Mouse (Mus musculus) right cerebral cortex, postnatal 25 days (tissue): ENCODE measurements around the gene Gm4969.
"Not testable (repeated sequence)": the region's sequence is repeated elsewhere in the genome, so short reads cannot be mapped to it uniquely, and the experiment has no call there.

Experiments used
- DNase-seq: peaks from one replicate; pipeline ENCODE4 v3.0.0; 2022

Gene Gm4969

GRCm38 (mm10) chr7:19118028-19118771 lies at the start of gene Gm4969:
TSS of gene Gm4969 (minus strand) at chr7:19118368.
- peak; percentile 60 for DNase-seq

- DNase-seq: no peak
These were observed 48.8 kb upstream of the Gm4969 start for GRCm38 (mm10) chr7:19166990-19167389.

GRCm38 (mm10) chr7:19165656-19166423 lies 47.7 kb upstream of the Gm4969 start, which contains the start of gene Gipr:
TSS of gene Gipr (minus strand) at chr7:19166127.
- DNase-seq: no peak

- no peak for DNase-seq
These were observed 46.8 kb upstream of the Gm4969 start for GRCm38 (mm10) chr7:19164978-19165377.

GRCm38 (mm10) chr7:19164189-19164588 lies 46.0 kb upstream of the Gm4969 start:
- no peak for DNase-seq

GRCm38 (mm10) chr7:19163752-19164151 lies 45.6 kb upstream of the Gm4969 start:
- no peak for DNase-seq

GRCm38 (mm10) chr7:19162928-19163327 lies 44.8 kb upstream of the Gm4969 start:
- DNase-seq: no peak

- no peak for DNase-seq
These were observed 41.9 kb upstream of the Gm4969 start for GRCm38 (mm10) chr7:19160115-19160514.

GRCm38 (mm10) chr7:19159411-19159810 lies 41.2 kb upstream of the Gm4969 start:
- DNase-seq: no peak

- DNase-seq: no peak
These were observed 40.4 kb upstream of the Gm4969 start for GRCm38 (mm10) chr7:19158601-19159000.

GRCm38 (mm10) chr7:19157160-19157800 lies 39.1 kb upstream of the Gm4969 start:
- peak; percentile 90 for DNase-seq

- DNase-seq: no peak
These were observed 37.8 kb upstream of the Gm4969 start for GRCm38 (mm10) chr7:19155825-19156475.

GRCm38 (mm10) chr7:19154796-19155195 lies 36.6 kb upstream of the Gm4969 start:
- no peak for DNase-seq

- DNase-seq: not testable (repeated sequence)
These were observed 33.0 kb upstream of the Gm4969 start for GRCm38 (mm10) chr7:19151121-19151520.

- peak; percentile 93 for DNase-seq
These were observed 31.5 kb upstream of the Gm4969 start, which contains the start of gene Snrpd2 for GRCm38 (mm10) chr7:19149626-19150025. TSS of gene Snrpd2 (plus strand) at chr7:19149722.

GRCm38 (mm10) chr7:19148875-19149541 lies 30.8 kb upstream of the Gm4969 start, which contains the start of gene Qpctl:
TSS of gene Qpctl (minus strand) at chr7:19149291.
- peak; percentile 98 for DNase-seq

GRCm38 (mm10) chr7:19148180-19148874 lies 30.2 kb upstream of the Gm4969 start:
- DNase-seq: no peak

GRCm38 (mm10) chr7:19147497-19148045 lies 29.4 kb upstream of the Gm4969 start:
- no peak for DNase-seq

GRCm38 (mm10) chr7:19146793-19147192 lies 28.6 kb upstream of the Gm4969 start:
- DNase-seq: no peak

GRCm38 (mm10) chr7:19137380-19137779 lies 19.2 kb upstream of the Gm4969 start:
- no peak for DNase-seq

GRCm38 (mm10) chr7:19136673-19137334 lies 18.6 kb upstream of the Gm4969 start:
- DNase-seq: no peak
